Mouse (Mus musculus) ES-E14 (cell line): Measurements from ENCODE around the gene Tenm3.

ENCODE experiments used
- CHD2 ChIP-seq: IDR thresholded peaks from 2 replicates; pipeline ENCODE4 v1.6.1; 2014; ENCODE audit warnings: mild to moderate bottlenecking, low read depth, low read length, inconsistent platforms
- ZC3H11A ChIP-seq: IDR thresholded peaks from 2 replicates; pipeline ENCODE4 v1.6.1; 2012; ENCODE audit warnings: low read depth, mild to moderate bottlenecking, inconsistent platforms, low read length, borderline replicate concordance
- ZNF384 ChIP-seq: IDR thresholded peaks from 2 replicates; pipeline ENCODE4 v1.6.1; 2012; ENCODE audit warnings: low read depth, low read length, inconsistent platforms

DNA sequence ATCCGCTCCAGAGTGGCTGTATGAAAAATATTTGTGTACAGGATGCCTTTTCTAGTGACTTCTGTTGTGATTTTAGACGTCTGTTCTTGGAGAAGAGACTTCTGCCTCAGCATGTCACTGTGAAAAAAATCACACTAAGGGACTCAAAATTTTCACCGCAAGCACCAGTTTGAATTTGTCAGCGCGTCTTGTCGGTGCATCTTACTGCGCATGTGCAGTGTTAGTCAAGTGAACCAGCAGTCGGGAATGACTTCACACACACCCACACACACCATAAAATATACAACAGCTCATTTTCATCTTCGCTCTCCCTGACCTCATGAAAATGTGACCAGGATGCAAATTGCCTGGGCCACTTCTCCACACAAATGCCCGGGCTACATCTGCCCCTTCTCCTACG is 568.7 kb downstream of the Tenm3 start:
- TF ChIP-seq ZC3H11A (no peak), ZNF384 (no peak), CHD2 (no peak)
